22 mouse cellular contexts compared by ENCODE assay signal in genomic region chr2:75064406-75065115, GRCm38 (mm10).
A peak's percentile ranks its signal among the peaks of the same experiment; 100 is the strongest.
DNase-seq lines count a peak whose midpoint lies in the region; ATAC-seq lines count a peak whose summit lies in the region.
"Had no signal": no experiment of that assay in that cellular context is flagged by ENCODE, and none has a peak within 500 bp of the region (broad histone marks: within the 10 kb centered on the region; RNA-seq: fewer than 3 reads in every experiment).

No protein-coding gene starts in this region.

- no peak overlapping the region for H3K27ac ChIP-seq in kidney, embryonic 14.5 days (ENCODE audit: low read depth, low read length)
- peak overlapping the region; percentile 39; the same call in 1 of the 2 replicates for H3K27ac ChIP-seq in midbrain, embryonic 13.5 days
- no peak overlapping the region for H3K27ac ChIP-seq in midbrain, embryonic 11.5 days (ENCODE audit: low read depth, low read length)
- H3K27ac ChIP-seq: embryonic facial prominence, embryonic 15.5 days; gastrocnemius, adult 2 months; layer of hippocampus, adult 2 months; liver, embryonic 15.5 days; neural tube, embryonic 12.5 days had no signal

- H3K27me3 ChIP-seq in kidney, embryonic 14.5 days (ENCODE audit: control insufficient read depth, insufficient read depth, low read length) = no peaks in the 10 kb centered on the region; the same call in 1 of the 2 replicates
- peaks cover 5% of the 10 kb centered on the region; the same call in 1 of the 2 replicates for H3K27me3 ChIP-seq in midbrain, embryonic 13.5 days
- H3K27me3 ChIP-seq in midbrain, embryonic 11.5 days (ENCODE audit: control insufficient read depth, insufficient read depth, low read length) = no peaks in the 10 kb centered on the region
- H3K27me3 ChIP-seq: CH12.LX; neural tube, embryonic 12.5 days had no signal

- peak; percentile 26 for DNase-seq in CD4-positive, CD25-positive, alpha-beta regulatory T cell, adult 2 months (ENCODE audit: low read depth, low spot score)
- DNase-seq in kidney, adult 18-20 months = no peak
- no peak for DNase-seq in midbrain, embryonic 11.5 days (ENCODE audit: low spot score, missing footprints)
- no peak for DNase-seq in spleen, postnatal 4 days (ENCODE audit: low spot score in 2 of 2)
- DNase-seq in cerebellum, adult 18-20 months = no peak
- DNase-seq: adrenal gland, adult 8-10 months; cerebellum, adult 9-10 months; gastrocnemius, adult 2 months; heart, postnatal 14 days; layer of hippocampus, postnatal 36 days; lung, postnatal 10 days; thymus, postnatal 14 days had no signal

- ATAC-seq in CD4-positive, CD25-positive, alpha-beta regulatory T cell, adult 4 months = no peak
- peak; percentile 42; the same call in 1 of the 2 replicates for ATAC-seq in kidney, embryonic 14.5 days (ENCODE audit: low FRiP score, low TSS enrichment)
- no peak for ATAC-seq in midbrain, embryonic 13.5 days
- ATAC-seq in midbrain, embryonic 11.5 days (ENCODE audit: low FRiP score) = no peak
- ATAC-seq: intestine, embryonic 16.5 days had no signal

- H3K4me1 ChIP-seq in kidney, embryonic 14.5 days (ENCODE audit: control insufficient read depth, insufficient read depth, low read length) = peaks cover 43% of the 10 kb centered on the region
- H3K4me1 ChIP-seq in midbrain, embryonic 13.5 days (replicated peaks) = peaks cover 23% of the 10 kb centered on the region
- no peaks in the 10 kb centered on the region for H3K4me1 ChIP-seq in midbrain, embryonic 11.5 days (ENCODE audit: control insufficient read depth, insufficient read depth, low read length)
- H3K4me1 ChIP-seq: liver, embryonic 15.5 days had no signal

- H3K9ac ChIP-seq in kidney, embryonic 14.5 days (ENCODE audit: low read depth, low read length) = no peak overlapping the region
- H3K9ac ChIP-seq in midbrain, embryonic 13.5 days (replicated peaks) = no peak overlapping the region
- H3K9ac ChIP-seq in midbrain, embryonic 11.5 days (ENCODE audit: low read length) = no peak overlapping the region
- H3K9ac ChIP-seq: embryonic facial prominence, embryonic 15.5 days; liver, embryonic 15.5 days; neural tube, embryonic 12.5 days had no signal

- no peaks in the 10 kb centered on the region for H3K36me3 ChIP-seq in kidney, embryonic 14.5 days (ENCODE audit: control insufficient read depth, insufficient read depth, low read length)
- H3K36me3 ChIP-seq in midbrain, embryonic 13.5 days = no peaks in the 10 kb centered on the region
- H3K36me3 ChIP-seq in midbrain, embryonic 11.5 days (ENCODE audit: control insufficient read depth, insufficient read depth, low read length) = no peaks in the 10 kb centered on the region
- H3K36me3 ChIP-seq: embryonic facial prominence, embryonic 15.5 days; liver, embryonic 15.5 days; neural tube, embryonic 12.5 days had no signal

- no peaks in the 10 kb centered on the region for H3K9me3 ChIP-seq in kidney, embryonic 14.5 days (ENCODE audit: control insufficient read depth, low read length)
- no peaks in the 10 kb centered on the region for H3K9me3 ChIP-seq in midbrain, embryonic 13.5 days
- H3K9me3 ChIP-seq in midbrain, embryonic 11.5 days (ENCODE audit: control insufficient read depth, low read length) = no peaks in the 10 kb centered on the region
- H3K9me3 ChIP-seq: embryonic facial prominence, embryonic 15.5 days; liver, embryonic 15.5 days; neural tube, embryonic 12.5 days had no signal

- H3K4me3 ChIP-seq in kidney, embryonic 14.5 days (ENCODE audit: low read length) = no peak overlapping the region
- no peak overlapping the region for H3K4me3 ChIP-seq in midbrain, embryonic 13.5 days (replicated peaks)
- no peak overlapping the region for H3K4me3 ChIP-seq in midbrain, embryonic 11.5 days (ENCODE audit: low read depth, low read length)
- H3K4me3 ChIP-seq: embryonic facial prominence, embryonic 15.5 days; gastrocnemius, adult 2 months; layer of hippocampus, adult 2 months; liver, embryonic 15.5 days; neural tube, embryonic 12.5 days had no signal

- 20% methylated on average over 10 of the region's 10 CpGs for WGBS in kidney, embryonic 14.5 days
- WGBS in midbrain, embryonic 13.5 days = 81% methylated on average over 10 of the region's 10 CpGs
- 83% methylated on average over 10 of the region's 10 CpGs for WGBS in midbrain, embryonic 11.5 days

- H3K4me2 ChIP-seq in kidney, embryonic 14.5 days (replicated peaks; ENCODE audit: low read depth, low read length) = no peak overlapping the region
- no peak overlapping the region for H3K4me2 ChIP-seq in midbrain, embryonic 13.5 days (replicated peaks)
- no peak overlapping the region for H3K4me2 ChIP-seq in midbrain, embryonic 11.5 days
- H3K4me2 ChIP-seq: embryonic facial prominence, embryonic 15.5 days; heart, embryonic 11.5 days; liver, embryonic 15.5 days; neural tube, embryonic 12.5 days had no signal
